Mouse (Mus musculus) naive thymus-derived CD4-positive, alpha-beta T cell, adult 2 months (primary cell): ENCODE results near the gene Disc1.

ENCODE experiments used
- DNase-seq: peaks from one replicate; pipeline ENCODE4 v3.0.0-alpha.2; 2011; ENCODE audit warnings: low read depth

Disc1 gene

DNA sequence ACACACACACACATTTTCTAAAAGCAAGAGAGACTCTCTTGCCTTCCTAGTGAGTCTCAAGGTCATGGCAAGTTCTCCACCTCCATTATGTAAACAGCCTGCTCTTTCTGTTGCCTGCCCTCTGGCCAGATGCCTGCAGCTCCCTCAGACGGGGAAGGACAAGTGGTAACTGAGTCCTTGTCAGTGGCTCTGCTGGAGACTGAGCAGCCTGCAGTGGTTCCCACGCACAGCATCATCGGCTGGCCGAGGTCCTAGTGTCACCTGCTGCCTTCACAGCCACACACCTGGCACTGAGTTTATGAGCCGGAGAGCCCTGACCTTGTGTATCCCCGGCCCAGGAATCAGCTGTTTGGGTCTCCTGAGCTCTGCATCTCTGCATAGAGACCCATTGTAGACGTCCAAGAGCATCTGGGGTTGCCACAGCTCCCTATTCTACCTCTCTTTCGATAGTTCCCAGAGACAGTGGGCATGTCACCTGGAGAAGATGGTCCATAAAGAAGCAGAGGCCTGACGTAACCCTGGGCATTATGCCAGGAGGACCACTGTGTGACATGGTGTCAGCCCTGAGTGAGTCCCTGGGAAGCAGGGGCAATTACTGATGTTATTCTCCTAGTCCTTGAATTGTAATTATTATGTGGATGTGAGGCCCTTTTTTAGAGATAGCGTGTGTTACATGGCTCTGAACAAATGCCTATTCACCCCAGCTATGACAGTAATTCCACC is 169.2 kb downstream of the Disc1 start:
- no peak for DNase-seq

DNA sequence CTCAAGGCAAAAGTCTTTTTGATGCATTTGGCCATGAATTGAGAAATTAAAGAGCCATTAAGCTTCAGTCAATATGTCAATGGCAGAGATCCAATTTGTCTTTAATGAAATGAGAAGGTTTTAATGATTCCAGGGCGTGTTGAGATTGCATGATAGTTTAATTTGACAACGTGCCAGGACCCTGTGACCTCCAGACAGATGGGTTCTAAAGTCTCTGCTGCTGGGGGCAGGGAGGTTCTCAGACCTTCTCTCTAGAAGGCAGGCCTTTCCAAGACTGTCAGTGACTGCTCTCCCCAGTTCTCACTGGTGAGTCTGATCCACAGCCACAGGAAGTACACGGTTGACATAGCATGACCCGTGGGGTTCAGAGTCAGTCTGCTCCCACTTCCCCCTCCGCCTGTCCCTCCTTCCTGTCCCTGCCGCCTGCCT is 170.3 kb downstream of the Disc1 start:
- no peak for DNase-seq

DNA sequence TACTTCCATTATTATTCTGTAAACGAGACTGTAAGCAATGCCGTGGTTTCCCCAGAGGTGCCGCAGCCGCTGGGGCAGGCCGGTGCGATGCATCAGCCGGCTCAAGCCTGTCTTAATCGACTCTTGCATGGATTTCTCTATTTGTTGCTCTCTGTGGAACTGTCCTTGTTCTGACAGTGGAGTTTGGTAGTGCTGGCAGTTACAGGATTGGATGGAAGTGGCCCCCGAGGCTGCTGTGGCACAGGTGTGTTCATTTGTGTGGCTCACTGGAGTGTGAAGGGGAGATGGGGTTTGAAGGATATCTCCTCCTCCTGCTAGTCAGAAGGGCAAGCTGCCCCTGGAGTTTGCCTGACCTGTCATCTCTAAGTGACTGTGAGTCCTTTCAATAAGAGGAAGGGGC is 171.3 kb downstream of the Disc1 start:
- no peak for DNase-seq

DNA sequence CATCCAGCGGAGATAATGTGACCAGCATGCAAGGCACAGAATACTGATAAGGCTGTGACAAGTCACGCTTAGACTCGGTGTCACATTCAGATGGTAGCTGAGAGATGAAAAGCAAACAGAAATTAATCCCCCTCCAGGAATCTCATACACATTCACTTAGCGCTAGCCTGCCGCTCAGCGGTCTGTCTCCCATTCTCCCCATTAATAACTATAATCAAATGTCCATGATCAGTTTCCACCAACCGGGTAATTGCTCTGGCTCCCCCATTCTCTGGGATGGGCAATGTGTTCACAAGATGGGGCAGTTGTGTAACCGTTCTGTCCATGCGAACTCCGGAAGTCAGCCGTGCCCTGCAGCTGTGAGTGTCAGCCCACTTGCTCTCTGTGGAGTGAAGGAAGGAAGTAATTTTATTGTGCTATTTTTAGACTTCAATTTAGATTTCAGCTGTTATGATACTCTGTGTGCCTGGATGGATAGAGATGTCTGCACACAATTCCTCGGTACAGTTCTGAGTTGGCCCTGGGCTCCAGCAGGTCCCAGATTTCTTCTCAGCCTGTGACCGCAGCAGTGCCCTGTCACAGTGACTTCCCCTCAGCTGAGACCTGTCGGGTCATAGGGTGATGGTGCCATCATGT is 173.1 kb downstream of the Disc1 start:
- peak; percentile 11 for DNase-seq

DNA sequence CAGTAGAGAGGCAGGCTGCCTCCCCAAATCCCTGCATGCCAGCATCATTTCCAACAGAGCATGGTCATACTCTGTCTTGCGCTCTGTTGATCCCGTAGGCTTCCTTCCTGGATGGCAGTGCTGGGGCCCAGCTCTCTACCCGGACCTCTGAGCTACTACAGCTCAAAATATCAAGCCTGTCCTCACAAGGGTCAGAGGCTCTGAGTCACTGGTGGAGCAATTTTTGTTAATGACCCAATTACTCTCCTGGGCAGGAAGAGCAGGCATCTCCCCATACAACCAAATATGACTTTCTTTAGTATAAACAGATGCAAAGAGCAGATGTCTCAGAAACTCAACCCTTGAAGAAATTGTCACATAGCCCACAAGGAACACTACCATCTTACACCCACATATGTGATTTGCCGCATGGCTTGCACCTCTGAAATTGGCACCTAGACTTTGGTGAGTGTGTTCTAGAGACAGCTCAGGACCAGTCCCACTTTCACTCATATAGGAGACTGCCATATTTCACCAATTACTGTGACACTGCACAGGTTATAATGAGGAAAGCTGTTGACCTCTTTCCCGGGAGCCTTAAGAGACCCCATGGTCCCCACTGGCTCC is 176.6 kb downstream of the Disc1 start:
- DNase-seq, result no peak

DNA sequence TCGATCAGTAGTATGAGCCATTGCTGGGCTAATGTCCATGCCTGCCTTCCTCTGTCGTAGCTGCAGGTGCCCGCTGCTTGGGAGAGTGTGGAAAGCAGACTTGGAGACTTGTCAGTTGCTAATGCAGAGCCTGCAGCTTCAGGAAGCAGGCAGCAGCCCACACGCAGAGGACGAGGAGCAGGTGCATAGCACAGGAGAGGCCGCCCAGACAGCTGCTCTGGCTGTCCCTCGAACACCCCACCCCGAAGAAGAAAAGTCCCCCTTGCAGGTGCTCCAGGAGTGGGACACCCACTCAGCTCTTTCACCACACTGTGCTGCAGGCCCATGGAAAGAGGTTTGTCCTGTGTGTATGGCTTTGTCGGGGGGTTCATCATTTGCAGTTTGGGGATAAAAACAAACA is 178.7 kb downstream of the Disc1 start:
- DNase-seq, result no peak

DNA sequence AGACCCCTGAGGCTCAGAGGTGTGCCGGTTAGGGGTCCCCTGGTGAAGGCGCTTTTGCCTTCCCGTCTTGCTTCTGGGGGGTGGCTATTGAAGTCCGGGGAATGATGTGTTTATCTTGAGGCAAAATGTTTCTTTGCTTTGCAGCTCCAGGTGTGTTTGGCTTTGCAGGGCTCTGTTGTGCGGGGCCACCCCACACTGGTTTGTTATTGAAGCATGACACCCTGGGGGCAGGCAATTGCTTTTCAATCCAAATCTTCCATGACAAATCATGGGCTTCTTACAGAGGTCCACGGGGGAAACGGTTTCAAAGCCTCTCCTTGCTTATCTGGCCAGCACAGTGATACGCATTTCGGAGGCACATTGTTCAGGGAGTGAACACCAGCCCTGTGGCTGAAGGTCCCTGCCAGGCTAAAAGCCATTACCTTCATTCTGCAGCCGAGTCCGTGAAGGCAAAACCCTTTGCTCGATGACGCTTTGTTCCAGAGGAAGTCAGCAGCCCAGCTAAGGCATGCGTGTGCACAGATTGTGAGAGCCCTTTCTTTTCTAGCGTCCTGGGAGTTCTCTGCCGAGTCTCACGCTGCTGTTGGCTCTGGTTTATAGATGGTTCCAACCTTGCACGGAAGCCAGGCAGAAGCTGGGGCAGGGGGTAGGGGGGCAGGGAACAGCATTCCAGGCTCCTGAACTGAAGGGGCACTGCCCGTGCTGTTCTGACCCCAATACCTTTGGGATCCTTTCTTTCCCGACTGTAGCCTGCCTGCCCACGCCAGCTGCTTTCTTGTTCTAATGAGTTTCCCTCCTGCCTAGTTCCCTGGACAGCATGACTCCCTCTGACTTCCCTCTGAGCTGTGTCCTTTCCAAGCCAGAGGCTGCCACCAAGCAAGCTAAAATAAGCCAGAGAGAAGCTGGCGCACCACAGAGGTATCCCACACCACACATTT is 182.2 kb downstream of the Disc1 start:
- no peak for DNase-seq

DNA sequence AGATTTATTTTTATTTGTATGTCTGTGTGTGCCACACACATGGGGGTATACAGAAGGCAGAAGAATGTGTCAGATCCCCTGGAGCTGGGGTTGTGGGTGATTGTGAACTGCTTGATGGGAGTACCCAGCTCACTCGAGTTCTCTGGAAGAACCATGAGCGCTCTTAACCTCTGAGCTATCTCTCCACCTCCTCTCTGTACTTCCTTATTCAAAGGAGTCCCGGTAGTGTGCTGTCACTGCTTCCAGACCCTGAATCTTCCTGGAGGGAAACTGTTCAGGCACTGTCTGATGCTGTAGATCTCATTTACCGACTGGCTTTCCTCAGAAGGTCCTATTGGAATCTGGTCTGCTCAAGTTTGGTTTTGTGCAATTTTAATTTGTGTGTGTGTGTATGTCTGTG is 186.8 kb downstream of the Disc1 start:
- no peak for DNase-seq

DNA sequence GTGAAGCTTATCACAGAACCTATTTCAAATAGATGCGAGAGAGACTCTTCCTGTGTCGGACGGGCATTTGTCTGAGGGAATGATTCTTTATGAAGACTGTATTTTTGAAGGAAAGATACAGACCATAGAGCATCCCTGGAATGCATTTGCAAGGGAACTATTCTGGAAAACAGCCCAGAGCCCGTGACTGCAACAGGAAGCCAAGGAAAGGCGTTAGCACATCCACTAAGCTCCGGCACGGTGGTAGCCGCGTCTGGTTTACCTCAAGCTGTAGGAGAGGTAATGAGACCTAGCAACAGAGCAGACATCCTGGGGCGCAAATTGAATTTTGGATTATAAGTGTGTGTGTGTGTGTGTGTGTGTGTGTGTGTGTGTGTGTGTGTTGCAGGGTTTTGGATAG is 188.4 kb downstream of the Disc1 start:
- DNase-seq, result no peak

DNA sequence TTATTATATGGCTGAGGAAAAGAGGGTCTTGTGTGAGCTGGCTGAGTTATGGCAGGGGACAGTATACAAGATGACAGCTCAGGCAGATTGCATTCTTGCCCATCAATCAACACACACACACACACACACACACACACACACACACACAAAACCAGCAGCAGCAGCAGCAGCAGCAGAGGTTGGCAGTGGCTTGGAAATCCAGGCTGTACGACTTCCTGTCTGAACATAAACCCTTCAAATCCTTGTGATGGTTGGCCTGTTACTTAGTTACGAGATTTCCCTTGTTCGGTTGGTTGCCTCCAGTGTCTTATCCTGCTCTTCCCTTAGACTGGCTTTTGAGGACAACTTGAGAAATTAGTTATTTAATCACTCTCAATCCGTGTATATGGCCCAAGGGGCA is 188.9 kb downstream of the Disc1 start:
- no peak for DNase-seq

DNA sequence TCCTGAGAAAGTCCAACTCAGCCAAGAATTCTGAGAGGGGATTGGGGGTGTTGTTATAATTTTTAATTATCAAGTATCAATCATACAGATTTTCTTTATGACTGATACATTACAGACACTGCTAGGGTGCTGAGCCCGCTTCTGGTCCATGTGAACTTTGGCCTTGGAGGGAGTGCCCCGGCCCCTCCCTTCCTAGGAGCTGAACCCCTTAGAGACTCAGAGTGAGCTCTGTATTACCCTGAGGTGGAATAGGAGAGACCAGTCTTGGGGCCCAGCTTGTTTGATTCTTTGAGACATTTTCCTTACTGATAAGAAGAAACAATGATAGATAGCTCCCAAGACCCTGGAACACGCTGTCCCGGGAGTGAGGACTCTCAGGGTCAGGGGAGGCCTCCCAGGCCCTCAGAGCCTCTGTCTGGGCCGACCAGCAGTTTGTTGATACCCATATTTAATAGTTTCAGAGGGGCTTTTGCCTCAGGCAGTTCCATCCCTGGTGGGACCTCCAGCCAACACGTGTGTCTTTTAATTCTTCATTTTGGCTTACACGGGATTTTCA is 192.8 kb downstream of the Disc1 start:
- no peak for DNase-seq

DNA sequence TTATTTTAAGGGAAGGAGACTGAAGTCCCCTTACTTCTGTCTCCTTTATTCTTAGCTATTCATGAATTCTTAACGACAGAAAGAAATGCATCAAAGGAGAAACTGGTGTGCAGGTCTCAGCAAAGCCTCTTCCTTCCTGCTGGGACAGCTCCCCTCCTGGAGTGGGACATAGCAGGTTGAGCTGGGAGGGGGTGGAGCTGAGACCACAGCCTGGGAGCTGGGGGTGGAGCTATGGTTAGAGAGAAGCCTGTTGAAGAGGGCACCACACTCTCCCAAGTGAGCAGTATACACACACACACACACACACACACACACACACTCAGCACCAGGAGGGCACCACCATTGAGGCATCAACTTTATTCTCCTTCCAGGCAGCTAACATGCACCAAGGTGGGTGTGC is 193.4 kb downstream of the Disc1 start:
- DNase-seq, result no peak

DNA sequence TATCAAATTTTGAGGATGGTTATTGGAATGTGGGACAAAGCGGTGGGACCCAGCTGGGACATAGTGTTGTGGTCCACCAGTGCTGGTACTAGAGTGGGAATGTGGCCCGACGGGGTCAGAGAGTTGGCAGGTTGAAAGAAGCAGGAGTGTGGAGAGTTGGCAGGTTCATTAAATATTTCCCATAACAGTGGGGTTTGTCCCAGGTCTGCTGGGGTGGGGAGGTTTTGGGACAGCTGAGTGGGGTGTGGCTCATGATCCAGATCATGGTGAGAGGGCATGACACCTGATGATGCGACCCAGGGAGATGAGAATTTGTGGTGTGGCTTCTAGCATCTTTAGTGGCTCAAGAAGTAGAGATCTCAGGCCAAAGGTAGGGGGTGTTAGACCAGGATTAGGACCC is 199.0 kb downstream of the Disc1 start:
- DNase-seq, result no peak

DNA sequence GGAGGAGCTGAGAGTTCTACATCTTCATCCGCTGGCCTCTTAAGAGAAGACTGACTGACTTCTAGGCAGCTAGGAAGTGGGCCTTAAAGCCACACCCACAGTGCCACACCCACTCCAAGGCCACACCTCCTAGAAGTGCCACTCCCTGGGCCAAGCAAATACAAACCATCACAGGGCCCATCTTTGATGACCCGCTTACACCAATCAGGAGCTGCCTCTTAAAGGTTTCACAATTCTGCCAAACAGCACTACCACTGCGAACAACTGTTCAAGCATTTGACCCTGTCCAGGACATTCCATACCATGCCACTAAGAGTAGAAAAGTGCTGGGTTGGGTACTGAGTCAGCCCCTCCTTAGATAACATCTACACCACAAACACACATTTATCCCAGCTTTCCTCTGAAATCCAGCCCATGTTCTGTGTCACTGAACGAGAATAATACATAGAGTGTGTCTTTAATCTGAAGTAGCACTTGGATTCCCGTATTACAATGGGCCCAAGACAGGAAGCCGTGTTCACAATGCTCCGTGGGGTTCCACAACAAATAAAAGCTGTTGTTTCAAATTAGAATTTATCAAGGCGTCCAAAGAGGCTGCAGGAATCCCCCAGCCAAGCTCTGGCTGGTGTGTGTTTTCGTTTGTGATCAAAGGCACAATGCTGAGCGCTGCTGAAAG is 199.6 kb downstream of the Disc1 start:
- peak; percentile 46 for DNase-seq

DNA sequence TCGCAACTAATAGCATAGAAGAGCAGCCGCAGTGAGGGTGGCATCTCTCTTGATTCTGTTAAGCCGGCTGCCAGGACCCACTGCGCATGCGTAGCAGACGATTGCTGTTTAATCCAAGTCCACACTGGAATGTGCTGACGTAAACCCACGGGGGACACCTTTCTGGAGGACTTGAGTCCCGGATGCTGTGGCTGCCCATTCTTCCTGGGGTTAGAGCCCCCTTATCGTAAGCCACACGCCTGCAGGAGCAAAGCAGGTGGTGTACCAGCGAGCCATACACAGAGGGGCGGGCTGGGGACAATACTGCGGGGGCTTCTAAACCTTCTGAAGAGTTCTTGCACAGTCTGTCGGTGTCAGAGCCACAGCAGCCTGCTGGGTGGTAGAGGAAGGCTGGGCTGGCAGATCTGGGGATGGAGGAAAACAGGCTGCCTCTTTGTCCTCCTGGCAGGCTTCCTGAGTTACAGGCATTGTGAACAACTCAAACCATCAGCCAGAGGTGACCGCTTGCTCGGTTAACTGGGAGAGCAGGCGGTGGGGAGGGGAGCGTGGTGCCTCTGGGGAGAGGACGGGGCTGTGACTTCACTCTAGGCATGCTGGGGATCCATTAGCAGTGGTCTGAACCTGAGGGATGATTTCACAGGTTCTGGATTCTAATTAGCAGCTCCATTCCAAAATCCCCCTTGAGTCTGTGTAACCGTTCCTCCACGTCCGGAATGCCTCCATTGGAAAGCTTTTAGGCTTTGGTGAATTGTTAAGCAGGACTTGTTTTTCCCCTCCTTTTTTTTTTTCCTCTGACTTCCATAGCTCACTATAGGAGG is 200.4 kb downstream of the Disc1 start:
- peak; percentile 87 for DNase-seq

DNA sequence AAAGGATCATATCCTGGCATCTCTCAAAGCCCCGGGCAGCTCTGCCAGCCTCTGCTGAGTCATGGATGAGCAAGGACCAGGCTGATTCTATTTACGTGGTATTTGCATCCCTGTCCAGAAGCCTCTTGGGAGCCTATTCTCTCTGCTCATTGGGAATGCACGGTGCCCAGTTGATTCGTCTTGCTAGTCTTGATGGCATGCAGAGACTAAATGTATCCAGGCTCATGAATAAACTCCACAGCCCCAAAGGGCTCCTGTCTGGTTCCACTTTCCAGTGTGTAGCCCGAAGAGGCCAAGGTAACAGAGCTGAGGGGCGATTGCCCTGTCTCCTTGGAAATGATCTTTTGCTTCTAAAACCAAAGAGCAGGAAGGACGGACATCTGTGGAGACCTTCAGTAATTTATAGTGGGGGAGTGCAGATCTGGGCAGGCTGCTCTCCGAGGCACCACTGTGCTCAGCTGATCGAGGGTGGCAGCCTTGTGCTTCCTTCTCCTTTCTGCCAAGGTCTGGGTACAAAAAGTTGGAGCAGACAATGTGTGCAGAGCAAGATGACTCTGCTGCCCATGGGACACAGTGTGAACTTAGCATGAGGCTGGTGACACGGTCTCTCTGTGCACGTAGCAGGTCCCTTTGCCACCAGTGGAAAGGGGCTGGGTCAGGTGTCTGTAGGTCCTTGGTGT is 201.2 kb downstream of the Disc1 start:
- DNase-seq, result no peak

DNA sequence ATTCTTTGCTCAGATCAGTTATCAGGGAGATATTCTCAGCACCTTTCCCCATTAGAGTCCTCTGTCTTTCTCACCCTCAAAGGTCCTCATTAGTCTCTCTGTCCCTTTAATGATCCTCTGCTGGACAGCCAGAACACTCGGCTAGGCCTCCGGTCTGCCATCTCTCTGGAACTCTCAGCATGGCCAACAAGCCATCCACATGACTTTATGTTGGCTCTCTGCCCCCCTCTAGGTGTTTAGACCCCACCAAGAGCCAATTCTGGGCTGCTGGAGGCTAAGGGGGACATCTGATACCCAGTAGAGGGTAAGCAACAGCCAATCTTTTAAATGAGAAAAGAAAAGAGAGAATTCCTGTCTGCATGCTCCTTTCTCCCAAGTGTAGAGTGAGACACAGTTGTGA is 203.7 kb downstream of the Disc1 start:
- DNase-seq, result no peak

DNA sequence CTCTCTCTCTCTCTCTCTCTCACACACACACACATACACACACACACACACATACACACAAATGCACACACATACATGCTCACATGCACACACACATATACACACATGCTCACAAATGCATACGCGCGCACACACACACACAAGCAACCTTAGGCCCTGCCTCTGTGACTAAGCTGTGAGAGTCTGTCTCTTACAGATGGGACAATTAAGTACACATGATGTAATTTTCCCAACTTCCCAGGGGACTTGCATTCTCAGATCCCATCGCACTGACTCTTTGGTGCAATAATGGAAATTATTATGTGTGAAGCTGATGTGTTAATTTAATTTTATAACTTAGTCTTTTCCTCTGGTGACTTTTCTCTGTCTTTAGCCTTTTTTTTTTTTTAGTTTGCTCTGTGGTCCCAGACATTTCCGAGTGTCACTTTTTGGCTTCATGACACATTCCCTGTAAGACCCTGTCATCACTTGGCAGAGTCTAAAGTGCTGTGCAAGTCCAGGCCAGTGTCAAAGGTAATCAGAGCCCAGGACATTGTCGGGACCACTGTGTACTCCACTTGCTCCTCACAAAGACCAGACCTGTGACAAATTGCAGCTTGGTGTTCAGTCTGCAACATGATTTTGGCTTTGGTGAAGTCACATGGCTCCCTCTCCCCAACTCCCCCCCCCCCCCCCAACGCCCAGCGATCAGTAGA is 205.0 kb downstream of the Disc1 start:
- no peak for DNase-seq

DNA sequence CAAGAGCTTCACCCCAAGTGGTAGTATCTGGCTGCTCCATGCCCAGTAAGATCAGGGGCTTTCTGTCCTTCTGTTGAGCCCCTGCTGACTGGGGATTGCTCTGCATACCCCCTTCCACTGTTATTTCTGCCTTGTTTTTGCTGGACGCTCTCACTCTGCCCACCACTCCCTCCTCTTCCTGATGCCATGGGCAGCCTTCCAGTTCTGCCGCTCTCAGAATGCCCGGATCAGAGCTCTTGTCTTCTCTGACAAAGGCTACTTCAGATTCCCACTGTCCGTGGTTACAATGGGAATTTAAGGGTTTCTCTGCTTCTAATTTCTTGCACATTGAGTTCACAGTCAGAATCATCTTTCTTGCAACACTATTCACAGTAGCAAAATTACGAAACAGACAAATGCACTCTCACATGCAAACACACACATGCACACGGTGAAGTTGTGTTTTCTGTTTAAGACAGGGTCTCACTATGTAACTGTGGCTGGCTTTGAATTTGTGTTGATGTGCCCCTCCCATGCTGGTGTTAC is 214.2 kb downstream of the Disc1 start:
- DNase-seq, result no peak
